Mouse (Mus musculus) G1E-ER4 (cell line): ENCODE data around the gene Rmi1. TPM values are rescaled to one million over a fixed set of nuclear protein-coding genes. Genes with fewer than 3 reads are reported as not detected.
"Not testable (repeated sequence)": the region's sequence is repeated elsewhere in the genome, so short reads cannot be mapped to it uniquely, and the experiment has no call there.

Experiments
- GATA1 ChIP-seq: IDR thresholded peaks from one replicate; pipeline ENCODE4 v1.8.0; 2012; ENCODE audit warnings: low read length, inconsistent platforms
- polyA plus RNA-seq: library from polyadenylated mRNA; stranded (reverse); fragments of >175 nt; gene quantifications from 2 replicates; pipeline ENCODE4 v1.2.3, GENCODE M21; 2012

Gene Rmi1
- polyA plus RNA-seq, 1 experiment = 36.9 TPM

DNA sequence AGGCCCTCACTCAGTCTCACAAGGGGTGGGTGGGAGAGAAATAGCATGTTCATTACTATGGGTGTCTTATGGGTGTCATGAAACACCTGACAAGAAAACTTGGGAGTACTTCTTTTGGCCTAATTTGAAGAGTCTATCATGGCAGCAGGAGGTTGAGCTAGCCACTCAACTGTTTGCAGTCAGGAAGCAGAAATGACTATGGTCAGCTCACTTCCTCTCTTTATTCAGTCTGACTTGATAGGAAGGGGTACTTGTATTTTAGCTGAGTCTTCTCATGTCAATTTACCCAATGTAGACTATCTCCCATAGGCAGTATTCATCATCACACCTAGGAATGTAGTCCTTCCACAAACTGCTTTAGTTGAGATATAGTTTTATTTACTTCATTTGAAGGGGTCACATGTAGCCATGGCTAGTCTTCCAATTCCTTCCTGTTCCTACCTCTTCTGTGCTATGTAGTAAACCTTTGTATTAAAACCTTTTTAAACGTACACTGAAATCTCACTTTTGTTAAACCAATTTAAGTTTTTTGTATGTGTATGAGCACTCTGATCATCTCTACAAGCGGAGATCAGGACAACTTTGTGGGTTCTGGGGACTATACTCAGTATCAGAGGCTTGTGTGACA is 12.6 kb upstream of the Rmi1 start:
- TF ChIP-seq GATA1 = no peak

DNA sequence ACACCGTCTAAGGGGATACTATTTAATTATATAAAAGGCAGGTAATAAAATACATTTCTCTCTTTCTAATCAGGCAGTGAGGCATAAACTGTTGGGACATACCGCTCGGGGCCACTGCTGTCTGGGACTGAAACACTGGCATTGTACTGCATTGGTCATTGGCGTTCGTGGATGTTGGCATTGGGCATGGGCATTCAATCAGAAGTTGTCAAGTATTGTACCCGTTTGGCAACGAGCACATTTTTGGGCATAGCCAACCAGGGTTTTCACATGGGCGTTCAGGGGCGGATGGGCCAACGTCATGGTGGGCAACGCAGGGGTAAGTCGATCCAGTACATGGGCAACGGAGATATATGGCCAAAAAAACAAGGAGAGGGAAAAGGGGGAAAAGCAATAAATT is 4.4 kb upstream of the Rmi1 start:
- TF ChIP-seq GATA1 = no peak

DNA sequence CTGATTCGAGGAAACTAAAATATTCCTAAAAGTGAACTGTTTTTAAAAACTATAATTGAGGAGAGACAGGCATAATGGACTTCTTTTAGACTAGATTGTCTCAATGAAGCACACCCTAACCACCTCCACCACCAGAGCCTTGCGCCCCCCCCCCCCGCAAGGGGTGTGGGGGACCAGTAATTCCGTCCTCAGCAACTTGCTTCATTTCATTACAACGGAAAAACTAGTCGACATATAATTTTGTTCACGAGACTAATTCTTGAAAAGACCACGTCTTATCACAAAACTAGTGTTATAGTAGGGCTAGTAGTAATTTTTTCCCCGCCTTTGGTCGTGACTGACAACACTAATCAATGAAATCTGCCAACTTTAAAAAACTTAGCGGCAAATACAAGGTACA is 1.5 kb upstream of the Rmi1 start:
- TF ChIP-seq GATA1 = no peak

DNA sequence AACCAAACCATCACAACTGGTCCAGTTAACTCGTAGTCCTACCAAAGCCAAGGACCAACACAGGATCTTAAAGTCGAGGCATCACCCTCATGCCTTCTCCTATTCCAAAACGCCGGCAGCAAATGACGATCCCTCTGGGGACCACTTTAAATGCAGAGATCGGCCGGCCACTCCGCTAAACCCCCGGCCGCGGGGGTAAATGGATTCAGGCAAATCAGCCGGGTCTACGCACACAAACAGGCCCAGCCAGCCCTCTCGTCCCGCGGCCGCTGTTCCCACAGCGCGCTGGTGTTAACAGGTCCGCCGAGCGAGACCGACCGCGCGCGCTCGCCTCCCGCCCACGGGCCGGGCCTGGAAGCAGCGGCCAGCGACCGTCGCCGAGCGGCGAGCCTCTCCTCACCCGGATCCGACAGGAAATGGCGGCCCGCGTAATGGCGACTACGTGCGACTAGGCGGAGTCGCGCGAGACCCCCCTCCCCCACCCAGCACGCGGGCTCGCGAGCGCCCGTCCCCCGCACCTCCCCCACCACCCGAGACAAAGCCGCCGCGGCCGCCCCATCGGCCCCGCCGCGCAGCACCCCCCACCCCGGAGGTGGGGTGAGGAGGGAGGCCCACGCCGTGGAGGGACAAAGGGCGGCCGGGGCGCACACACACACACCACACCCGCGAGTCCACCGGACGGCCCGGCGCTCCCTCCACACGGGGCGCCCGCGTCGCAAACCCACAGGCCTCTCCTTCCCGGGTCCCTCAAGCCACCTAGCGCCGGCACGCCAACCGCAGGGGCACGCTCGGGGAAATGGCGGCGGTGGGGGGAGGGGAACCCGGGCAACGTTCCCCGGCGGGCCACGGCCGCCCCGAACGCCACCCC is 679 bp upstream of the Rmi1 start:
- no peak for TF ChIP-seq GATA1

DNA sequence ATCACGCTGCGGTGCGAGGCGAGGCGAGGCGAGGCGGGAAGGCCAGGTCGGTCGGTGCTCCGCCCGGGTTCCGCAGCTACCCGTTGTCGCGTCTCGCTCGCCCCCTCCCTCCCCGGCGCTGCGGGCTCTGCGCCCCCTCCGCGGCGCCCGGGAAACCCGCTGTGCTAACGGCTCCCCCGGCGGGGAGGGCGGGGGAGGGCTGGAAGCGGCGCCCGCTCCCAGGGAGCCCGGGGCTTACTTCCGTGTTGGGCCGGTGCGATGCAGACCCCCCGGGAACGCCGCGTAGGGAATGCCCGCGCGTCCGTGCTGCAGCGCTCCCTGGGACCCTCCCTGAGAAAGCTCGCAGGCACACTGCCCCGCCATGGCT is 679 bp downstream of the Rmi1 start:
- TF ChIP-seq GATA1 = no peak

DNA sequence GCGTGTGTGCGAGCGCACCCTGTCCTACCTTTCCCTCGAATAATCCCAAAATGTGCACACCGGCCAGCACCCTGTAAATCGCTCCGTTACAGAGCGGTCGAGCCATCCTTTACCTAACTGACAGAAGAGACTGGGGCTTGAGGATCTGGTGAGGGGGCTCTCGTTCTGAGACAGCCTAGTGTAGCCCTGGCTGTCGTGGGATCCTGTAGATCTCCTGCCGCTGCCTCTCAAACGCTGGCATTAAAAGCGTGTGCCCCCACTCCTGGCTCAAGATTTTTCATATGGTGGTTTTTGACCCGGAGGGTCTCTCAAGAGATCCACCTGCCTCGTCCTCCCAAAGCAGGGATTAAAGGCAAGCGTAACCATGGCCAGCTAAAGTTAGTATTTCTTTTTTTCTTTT is 1.2 kb downstream of the Rmi1 start, which contains the start of gene Hnrnpk:
Hnrnpk (minus strand) TSS at position 101 of the 400 bp plus-strand sequence.
- not testable (repeated sequence) for TF ChIP-seq GATA1

DNA sequence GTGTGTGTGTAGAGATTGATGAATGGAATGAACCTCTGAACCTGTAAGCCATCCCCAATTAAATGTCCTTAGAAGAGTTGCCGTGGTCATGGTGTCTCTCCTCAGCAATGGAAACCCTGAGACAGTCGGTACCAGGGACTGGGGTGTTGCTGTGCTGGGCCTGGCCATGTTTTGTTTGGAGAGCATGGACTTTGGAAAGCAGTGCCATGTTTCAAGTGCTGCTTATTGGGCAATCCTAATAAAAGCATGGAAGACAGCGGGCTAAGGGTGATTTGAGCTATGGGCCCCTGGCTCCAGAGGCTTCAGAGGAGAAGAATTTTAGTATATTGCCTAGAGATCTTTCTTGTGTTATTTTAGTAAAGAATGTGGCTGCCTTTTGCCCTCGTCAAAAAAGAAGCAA is 9.0 kb downstream of the Rmi1 start:
- no peak for TF ChIP-seq GATA1

DNA sequence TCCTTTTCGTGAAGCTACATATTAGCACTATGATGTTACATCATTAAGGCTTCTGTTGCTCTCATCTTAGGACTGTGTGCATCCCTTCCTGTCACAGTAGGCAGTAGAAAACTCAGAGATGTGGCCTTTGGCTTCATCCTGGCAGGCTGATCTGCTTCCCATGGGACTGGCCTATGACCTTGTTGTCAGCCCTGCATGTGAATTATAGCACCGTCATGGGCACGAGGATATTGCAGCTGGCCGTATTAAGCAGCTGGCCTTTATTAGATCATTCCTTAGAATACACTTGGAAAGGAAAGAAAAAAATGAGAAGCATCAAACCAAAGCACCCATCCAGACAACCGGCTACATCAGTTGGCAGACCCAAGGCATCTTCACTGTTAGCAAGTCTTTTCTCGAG is 13.3 kb downstream of the Rmi1 start:
- no peak for TF ChIP-seq GATA1

DNA sequence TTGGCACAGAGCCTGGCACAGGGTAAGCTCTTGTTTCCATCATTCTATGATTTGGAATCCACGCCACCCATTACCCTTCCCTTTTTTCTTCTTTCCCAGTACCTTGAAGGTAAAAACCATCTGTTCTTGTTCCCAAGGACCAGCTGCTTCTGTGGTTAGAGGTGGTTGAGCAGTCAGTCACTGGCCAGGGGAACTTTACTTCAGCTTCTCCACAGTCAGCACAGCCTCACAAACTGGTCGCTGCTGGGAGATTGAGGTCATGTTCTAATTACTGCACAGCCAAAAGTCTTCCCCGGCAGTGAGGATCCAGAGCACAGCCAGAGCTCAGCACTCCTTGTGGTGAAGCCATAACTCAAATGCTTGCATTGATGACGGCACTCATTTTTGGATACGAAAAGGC is 13.8 kb downstream of the Rmi1 start:
- TF ChIP-seq GATA1 = no peak

DNA sequence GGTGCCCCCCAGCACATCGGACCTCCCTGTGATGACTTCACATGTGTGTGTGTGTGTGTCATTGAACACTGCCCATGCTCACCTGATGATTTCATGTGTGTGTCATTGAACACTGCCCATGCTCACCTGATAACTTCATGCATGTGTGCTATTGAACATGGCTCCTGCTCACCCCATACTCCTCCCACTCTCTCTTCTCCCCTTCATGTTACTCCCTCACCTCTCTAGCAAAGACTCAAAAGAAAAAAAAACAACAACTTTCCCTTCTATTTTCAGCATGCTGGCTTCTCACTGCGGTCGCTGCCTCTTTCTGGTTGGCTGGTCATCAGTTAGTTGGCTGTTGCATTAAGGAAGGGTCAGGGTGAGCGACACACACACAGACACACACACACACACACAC is 16.6 kb downstream of the Rmi1 start:
- TF ChIP-seq GATA1 = no peak

DNA sequence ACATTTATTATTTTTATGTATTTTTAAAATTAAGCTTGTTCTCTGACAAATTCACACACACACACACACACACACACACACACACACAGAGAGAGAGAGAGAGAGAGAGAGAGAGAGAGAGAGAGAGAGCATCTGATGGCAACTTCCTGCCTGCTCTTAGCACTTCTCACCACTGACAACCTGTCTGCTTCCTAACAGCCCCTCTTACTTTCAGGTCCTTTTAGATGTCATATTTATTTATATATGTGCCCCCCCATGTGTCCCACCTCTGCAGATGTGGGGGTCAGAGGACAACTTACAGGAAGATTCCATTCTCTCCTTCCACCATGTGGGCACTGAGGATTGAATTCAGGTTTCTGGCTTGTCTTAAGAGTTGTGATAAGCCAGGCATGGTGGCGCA is 17.2 kb downstream of the Rmi1 start:
- no peak for TF ChIP-seq GATA1

DNA sequence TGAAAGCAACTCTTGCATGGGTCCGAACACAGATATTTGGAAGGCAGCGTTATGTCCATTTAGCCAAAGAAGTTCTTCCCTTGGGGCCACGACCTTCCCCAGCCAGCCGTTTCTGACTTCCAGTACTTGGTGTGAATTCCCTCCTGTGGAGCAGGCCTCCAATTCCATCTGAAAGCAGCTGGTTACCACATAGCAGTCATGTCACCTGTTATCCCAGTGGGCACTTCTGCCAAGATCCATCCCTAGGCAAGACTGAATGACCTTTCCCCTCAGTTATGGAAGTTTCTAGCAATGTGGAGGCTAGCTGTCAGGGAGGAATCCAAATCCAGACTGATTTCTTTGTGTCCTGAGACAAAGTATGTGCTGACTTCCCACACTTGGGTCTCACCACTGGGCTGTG is 19.0 kb downstream of the Rmi1 start:
- no peak for TF ChIP-seq GATA1

DNA sequence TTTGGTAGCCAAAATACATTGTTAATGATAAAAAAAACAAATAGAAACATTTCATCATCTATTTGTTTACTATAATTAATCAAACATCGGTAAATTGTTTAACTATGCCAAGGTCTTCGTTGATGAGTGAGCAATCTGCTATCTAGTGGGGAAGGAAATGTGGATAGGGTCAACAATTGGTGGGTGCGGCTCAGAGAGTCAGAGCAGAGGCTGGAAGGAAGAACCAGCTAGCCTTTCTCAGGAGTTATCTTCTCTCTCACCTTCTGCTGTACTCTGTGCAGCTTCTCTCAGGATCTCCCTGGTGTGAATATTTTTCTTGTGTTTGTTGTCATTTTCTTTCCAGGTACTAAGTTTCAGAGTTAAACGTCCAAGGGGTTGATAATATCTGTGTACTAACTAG is 20.2 kb downstream of the Rmi1 start:
- TF ChIP-seq GATA1 = no peak

DNA sequence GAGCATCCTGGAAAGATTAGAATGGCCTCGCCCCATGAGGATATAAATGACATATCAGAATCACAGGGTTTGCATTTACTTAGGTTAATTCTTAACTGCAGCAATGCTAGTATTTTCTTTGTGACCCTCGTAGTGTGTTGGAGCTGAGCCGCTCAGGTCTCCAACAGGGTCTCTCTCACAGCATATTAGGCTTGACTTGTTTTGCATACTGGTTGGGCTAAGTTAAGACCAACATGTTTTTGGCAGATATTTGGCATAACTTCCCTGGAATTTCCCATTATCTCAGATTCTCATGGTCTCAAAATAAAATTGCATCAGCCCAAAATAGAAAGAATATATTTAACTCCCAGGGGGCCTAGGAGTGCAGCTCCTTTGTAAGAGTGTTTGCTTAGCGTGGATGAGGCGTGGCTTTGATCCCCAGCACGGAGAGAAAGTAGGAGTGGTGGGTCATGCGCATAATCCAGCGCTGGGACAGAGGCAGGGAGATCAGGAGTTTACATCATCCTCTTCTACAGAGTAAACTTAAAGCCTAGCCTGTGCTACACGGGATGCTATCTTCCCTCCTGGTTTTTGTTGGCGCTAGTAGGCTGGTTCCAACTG is 21.1 kb downstream of the Rmi1 start:
- TF ChIP-seq GATA1 = no peak

DNA sequence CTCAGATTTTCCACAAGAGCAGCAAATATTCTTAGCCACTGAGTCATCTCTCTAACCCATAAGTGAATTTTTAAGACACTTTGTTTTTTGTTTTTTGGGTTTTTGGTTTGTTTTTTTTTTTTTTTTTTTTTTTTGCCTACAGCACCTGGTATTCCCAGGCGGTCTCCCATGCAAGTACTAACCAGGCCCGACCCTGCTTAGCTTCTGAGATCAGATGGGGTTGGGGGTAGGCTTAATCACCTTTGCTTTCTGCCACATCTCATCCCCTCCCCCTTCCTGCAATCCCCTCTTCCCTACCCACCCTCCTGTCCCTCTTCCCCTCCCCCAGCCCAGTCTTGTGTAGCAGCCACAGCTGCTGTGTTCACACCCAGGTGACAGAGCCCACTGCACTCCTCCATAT is 37.7 kb downstream of the Rmi1 start:
- TF ChIP-seq GATA1 = no peak

DNA sequence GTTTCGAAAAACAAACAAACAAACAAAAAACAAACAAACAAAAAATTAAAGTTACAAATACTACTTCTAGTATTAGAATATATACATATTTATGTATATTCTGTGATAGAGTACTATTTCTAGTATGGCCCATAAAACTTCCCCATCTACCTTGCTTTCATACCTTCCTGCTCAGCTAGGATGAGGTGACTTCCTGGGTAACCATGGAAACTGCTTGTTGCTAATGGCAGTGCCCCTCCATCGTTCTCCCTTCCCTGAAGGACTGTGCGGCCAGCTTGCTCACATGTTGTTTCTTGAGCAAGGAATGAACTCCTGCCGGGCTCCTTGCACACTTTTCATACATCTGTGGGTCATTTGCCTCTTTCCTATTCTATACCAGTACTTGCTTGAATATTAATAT is 41.3 kb downstream of the Rmi1 start:
- no peak for TF ChIP-seq GATA1

DNA sequence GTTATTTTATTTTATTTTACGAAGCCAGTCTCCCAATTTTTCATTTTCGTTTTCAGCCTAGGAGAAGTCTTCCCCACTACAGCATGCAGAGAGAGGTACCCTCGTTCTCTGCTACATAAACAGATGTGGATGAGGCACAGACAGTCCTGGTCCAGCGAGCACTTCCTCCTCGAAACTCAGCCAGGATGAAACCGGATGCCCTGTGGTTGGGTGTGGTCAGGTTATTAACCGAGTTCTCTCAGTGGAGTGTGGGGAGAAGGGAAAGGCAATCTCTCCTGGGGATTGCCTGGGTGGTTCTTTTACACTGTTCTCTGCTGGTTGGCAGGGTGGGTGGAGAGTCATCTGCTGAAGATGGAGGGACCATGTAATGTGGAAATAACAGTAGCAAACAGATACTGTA is 41.7 kb downstream of the Rmi1 start:
- TF ChIP-seq GATA1 = no peak
